Mouse (Mus musculus) hindbrain, embryonic 10.5 days (tissue): Measurements from ENCODE around the gene Pacrg. TPM values are rescaled to one million over a fixed set of nuclear protein-coding genes. Genes with fewer than 3 reads are reported as not detected.

ENCODE experiments used
- DNase-seq: peaks from one replicate; pipeline ENCODE4 v3.0.0-alpha.2; 2017; ENCODE audit warnings: low spot score
- H3K27ac ChIP-seq: fragments of 300-500 bp; sonication (generic); 2 replicates; pipeline ENCODE4 v1.5.1; 2016; ENCODE audit warnings: mild to moderate bottlenecking, moderate library complexity
- H3K27me3 ChIP-seq: fragments of 300-500 bp; sonication (generic); 2 replicates; pipeline ENCODE4 v1.6.1; 2016; ENCODE audit warnings: mild to moderate bottlenecking; ENCODE audit not compliant: poor library complexity, insufficient read depth, severe bottlenecking
- H3K36me3 ChIP-seq: fragments of 300-500 bp; sonication (generic); 2 replicates; pipeline ENCODE4 v1.6.1; 2016; ENCODE audit warnings: mild to moderate bottlenecking, moderate library complexity
- H3K4me1 ChIP-seq: fragments of 300-500 bp; sonication (generic); replicated peaks from 2 replicates; pipeline ENCODE4 v1.6.1; 2016; ENCODE audit warnings: mild to moderate bottlenecking
- H3K4me3 ChIP-seq: fragments of 300-500 bp; sonication (generic); 2 replicates; pipeline ENCODE4 v1.5.1; 2016; ENCODE audit warnings: mild to moderate bottlenecking, moderate library complexity
- H3K9me3 ChIP-seq: fragments of 300-500 bp; sonication (generic); 2 replicates; pipeline ENCODE4 v1.6.1; 2016; ENCODE audit warnings: mild to moderate bottlenecking, moderate library complexity
- WGBS: fragments of 180-500 bp; shearing (Covaris S2); methylation state at CpG from one replicate; pipeline ENCODE4 v1.1.7; 2016; 5-methylcytosine and 5-hydroxymethylcytosine counted together
- polyA plus RNA-seq: library from polyadenylated mRNA; unstranded; fragments of >200 nt; fragmentation: Nextera tagmentation; extraction: Ambion mirVana; gene quantifications from 2 replicates; pipeline ENCODE4 v1.2.1, GENCODE M21; 2016

The Pacrg gene
- polyA plus RNA-seq, 1 experiment from 2014 or later = 5.5 TPM

GRCm38 (mm10) chr17:10434867-10435266 is 405.2 kb downstream of the Pacrg start:
- 38% methylated on average over 1 of the region's 1 CpGs for WGBS

GRCm38 (mm10) chr17:10432525-10433180 is 407.5 kb downstream of the Pacrg start:
- peaks cover 15% of the 10 kb centered on the region for H3K4me1 ChIP-seq
- no peaks in the 10 kb centered on the region for H3K9me3 ChIP-seq
- DNase-seq = no peak
- H3K27ac ChIP-seq = no peak overlapping the region
- H3K4me3 ChIP-seq = no peak overlapping the region
- no peaks in the 10 kb centered on the region for H3K36me3 ChIP-seq
- 92% methylated on average over 7 of the region's 7 CpGs for WGBS
- no peaks in the 10 kb centered on the region for H3K27me3 ChIP-seq

More at GRCm38 (mm10) chr17:10434867-10435266, 405.2 kb downstream of the Pacrg start:
- Histone ChIP-seq H3K4me3 (no peak overlapping the region), H3K36me3 (no peaks in the 10 kb centered on the region), H3K27me3 (no peaks in the 10 kb centered on the region), H3K4me1 (peaks cover 18% of the 10 kb centered on the region), H3K27ac (no peak overlapping the region), H3K9me3 (no peaks in the 10 kb centered on the region)
- DNase-seq = no peak

GRCm38 (mm10) chr17:10431849-10432524 is 408.1 kb downstream of the Pacrg start:
- Histone ChIP-seq H3K4me3 (no peak overlapping the region), H3K27ac (no peak overlapping the region), H3K9me3 (no peaks in the 10 kb centered on the region), H3K36me3 (no peaks in the 10 kb centered on the region), H3K27me3 (no peaks in the 10 kb centered on the region), H3K4me1 (peaks cover 15% of the 10 kb centered on the region)
- WGBS = 73% methylated on average over 6 of the region's 6 CpGs
- DNase-seq = no peak

GRCm38 (mm10) chr17:10430831-10431230 is 409.3 kb downstream of the Pacrg start:
- DNase-seq = no peak
- Histone ChIP-seq H3K27me3 (no peaks in the 10 kb centered on the region), H3K9me3 (no peaks in the 10 kb centered on the region), H3K36me3 (no peaks in the 10 kb centered on the region), H3K4me3 (no peak overlapping the region), H3K27ac (no peak overlapping the region), H3K4me1 (peaks cover 15% of the 10 kb centered on the region)
- 85% methylated on average over 4 of the region's 4 CpGs for WGBS

GRCm38 (mm10) chr17:10429406-10429805 is 410.7 kb downstream of the Pacrg start:
- no peak overlapping the region for H3K4me3 ChIP-seq
- WGBS = 89% methylated on average over 11 of the region's 11 CpGs
- H3K4me1 ChIP-seq = peaks cover 8% of the 10 kb centered on the region
- no peaks in the 10 kb centered on the region for H3K9me3 ChIP-seq
- DNase-seq = no peak
- no peak overlapping the region for H3K27ac ChIP-seq
- H3K27me3 ChIP-seq = no peaks in the 10 kb centered on the region
- H3K36me3 ChIP-seq = no peaks in the 10 kb centered on the region

- H3K9me3 ChIP-seq = no peaks in the 10 kb centered on the region
- no peaks in the 10 kb centered on the region for H3K36me3 ChIP-seq
- no peak for DNase-seq
- H3K27me3 ChIP-seq = no peaks in the 10 kb centered on the region
- H3K4me3 ChIP-seq = no peak overlapping the region
- WGBS = 76% methylated on average over 5 of the region's 5 CpGs
- no peaks in the 10 kb centered on the region for H3K4me1 ChIP-seq
- H3K27ac ChIP-seq = no peak overlapping the region
Observed at GRCm38 (mm10) chr17:10425311-10425710, 414.8 kb downstream of the Pacrg start.

- peaks cover 4% of the 10 kb centered on the region; the same call in 1 of the 2 replicates for H3K4me1 ChIP-seq
- DNase-seq = no peak
- 91% methylated on average over 7 of the region's 7 CpGs for WGBS
- no peak overlapping the region for H3K27ac ChIP-seq
- no peaks in the 10 kb centered on the region for H3K27me3 ChIP-seq
- H3K36me3 ChIP-seq = no peaks in the 10 kb centered on the region
- no peak overlapping the region for H3K4me3 ChIP-seq
- H3K9me3 ChIP-seq = no peaks in the 10 kb centered on the region
Observed at GRCm38 (mm10) chr17:10417558-10418253, 422.4 kb downstream of the Pacrg start.

- 81% methylated on average over 4 of the region's 4 CpGs for WGBS
- Histone ChIP-seq H3K4me1 (peaks cover 4% of the 10 kb centered on the region; the same call in 1 of the 2 replicates), H3K27ac (no peak overlapping the region), H3K4me3 (no peak overlapping the region), H3K9me3 (no peaks in the 10 kb centered on the region), H3K36me3 (no peaks in the 10 kb centered on the region), H3K27me3 (peaks cover 4% of the 10 kb centered on the region; the same call in 1 of the 2 replicates)
- no peak for DNase-seq
Observed at GRCm38 (mm10) chr17:10416995-10417394, 423.1 kb downstream of the Pacrg start.

GRCm38 (mm10) chr17:10416101-10416500 is 424.0 kb downstream of the Pacrg start:
- H3K9me3 ChIP-seq = no peaks in the 10 kb centered on the region
- peaks cover 4% of the 10 kb centered on the region; the same call in 1 of the 2 replicates for H3K4me1 ChIP-seq
- H3K4me3 ChIP-seq = no peak overlapping the region
- no peaks in the 10 kb centered on the region for H3K36me3 ChIP-seq
- no peak for DNase-seq
- WGBS = 90% methylated on average over 4 of the region's 4 CpGs
- H3K27me3 ChIP-seq = peaks cover 4% of the 10 kb centered on the region; the same call in 1 of the 2 replicates
- no peak overlapping the region for H3K27ac ChIP-seq

- H3K36me3 ChIP-seq = no peaks in the 10 kb centered on the region
- H3K27ac ChIP-seq = no peak overlapping the region
- peaks cover 7% of the 10 kb centered on the region; the same call in 1 of the 2 replicates for H3K4me1 ChIP-seq
- H3K9me3 ChIP-seq = no peaks in the 10 kb centered on the region
- DNase-seq = no peak
- H3K27me3 ChIP-seq = peaks cover 4% of the 10 kb centered on the region; the same call in 1 of the 2 replicates
- no peak overlapping the region for H3K4me3 ChIP-seq
- WGBS = 89% methylated on average over 4 of the region's 4 CpGs
Observed at GRCm38 (mm10) chr17:10414383-10414782, 425.7 kb downstream of the Pacrg start.

- peaks cover 4% of the 10 kb centered on the region; the same call in 1 of the 2 replicates for H3K27me3 ChIP-seq
- no peak overlapping the region for H3K27ac ChIP-seq
- H3K9me3 ChIP-seq = no peaks in the 10 kb centered on the region
- DNase-seq = no peak
- no peaks in the 10 kb centered on the region for H3K36me3 ChIP-seq
- peaks cover 9% of the 10 kb centered on the region for H3K4me1 ChIP-seq
- no peak overlapping the region for H3K4me3 ChIP-seq
- 91% methylated on average over 9 of the region's 9 CpGs for WGBS
Observed at GRCm38 (mm10) chr17:10413870-10414269, 426.2 kb downstream of the Pacrg start.

- WGBS = 76% methylated on average over 8 of the region's 8 CpGs
- H3K4me1 ChIP-seq = peaks cover 36% of the 10 kb centered on the region
- no peak overlapping the region for H3K27ac ChIP-seq
- no peak for DNase-seq
- H3K27me3 ChIP-seq = peaks cover 4% of the 10 kb centered on the region; the same call in 1 of the 2 replicates
- H3K4me3 ChIP-seq = no peak overlapping the region
- H3K36me3 ChIP-seq = no peaks in the 10 kb centered on the region
- no peaks in the 10 kb centered on the region for H3K9me3 ChIP-seq
Observed at GRCm38 (mm10) chr17:10410597-10411476, 429.3 kb downstream of the Pacrg start.
